Mouse (Mus musculus): ENCODE data around the gene Gm38655.

Gene Gm38655

GRCm38 (mm10) chr17:25175411-25175810, at the start of gene Gm38655:
Gene Gm38655 (minus strand): TSS chr17:25175471.
- no peak for DNase-seq

- DNase-seq: peak in 1 of 2 experiments; percentile 59
Measured at GRCm38 (mm10) chr17:25224586-25225222, 49.4 kb upstream of the Gm38655 start.

GRCm38 (mm10) chr17:25222951-25223601, 47.8 kb upstream of the Gm38655 start:
- DNase-seq: no peak

- peak; percentile 49 to 65 for DNase-seq
Measured at GRCm38 (mm10) chr17:25222504-25222940, 47.3 kb upstream of the Gm38655 start.

GRCm38 (mm10) chr17:25221821-25222503, 46.7 kb upstream of the Gm38655 start:
- peak; percentile 66 to 76 for DNase-seq

GRCm38 (mm10) chr17:25220746-25221145, 45.5 kb upstream of the Gm38655 start:
- no peak for DNase-seq

GRCm38 (mm10) chr17:25219492-25220295, 44.4 kb upstream of the Gm38655 start:
- DNase-seq: peak in 1 of 2 experiments; percentile 44

- no peak for DNase-seq
Measured at GRCm38 (mm10) chr17:25218967-25219366, 43.7 kb upstream of the Gm38655 start.

GRCm38 (mm10) chr17:25215431-25215830, 40.2 kb upstream of the Gm38655 start:
- DNase-seq: no peak

- no peak for DNase-seq
Measured at GRCm38 (mm10) chr17:25211705-25212104, 36.4 kb upstream of the Gm38655 start.

GRCm38 (mm10) chr17:25210680-25211466, 35.6 kb upstream of the Gm38655 start:
- DNase-seq: no peak

- DNase-seq: no peak
Measured at GRCm38 (mm10) chr17:25210006-25210405, 34.7 kb upstream of the Gm38655 start.

GRCm38 (mm10) chr17:25202401-25202800, 27.1 kb upstream of the Gm38655 start:
- no peak for DNase-seq

GRCm38 (mm10) chr17:25189091-25189490, 13.8 kb upstream of the Gm38655 start:
- DNase-seq: no peak

GRCm38 (mm10) chr17:25188150-25189031, 13.1 kb upstream of the Gm38655 start, which contains the start of gene Unkl:
Gene Unkl (plus strand): TSS chr17:25188397.
- DNase-seq: peak; percentile 62

- no peak for DNase-seq
Measured at GRCm38 (mm10) chr17:25187784-25188149, 12.5 kb upstream of the Gm38655 start.

GRCm38 (mm10) chr17:25184961-25185360, 9.7 kb upstream of the Gm38655 start:
- no peak for DNase-seq

GRCm38 (mm10) chr17:25184129-25184691, 8.9 kb upstream of the Gm38655 start, which contains the start of gene BC003965:
Gene BC003965 (plus strand): TSS chr17:25184554.
- DNase-seq: peak; percentile 92 to 95

GRCm38 (mm10) chr17:25183232-25183631, 8.0 kb upstream of the Gm38655 start:
- DNase-seq: peak in 1 of 2 experiments; percentile 14

GRCm38 (mm10) chr17:25172558-25172957, 2.7 kb downstream of the Gm38655 start:
- DNase-seq: no peak

- DNase-seq: no peak
Measured at GRCm38 (mm10) chr17:25169706-25170105, 5.6 kb downstream of the Gm38655 start.

Measured in thymus, adult 18-20 months (tissue).